Mouse (Mus musculus): ENCODE results near the gene Sec22b.
A peak's percentile ranks its signal among the peaks of the same experiment; 100 is the strongest.

Gene Sec22b

GRCm38 (mm10) chr3:97930787-97931158, 29.8 kb downstream of the Sec22b start:
- no peak for DNase-seq (ENCODE audit: low read depth, low spot score)
- Histone ChIP-seq H3K36me3 (ENCODE audit: control insufficient read depth, insufficient read depth, low read length, poor library complexity, severe bottlenecking) (no peaks in the 10 kb centered on the region), H3K27me3 (ENCODE audit: control insufficient read depth, insufficient read depth, low read length, poor library complexity, severe bottlenecking) (no peaks in the 10 kb centered on the region)

DNA sequence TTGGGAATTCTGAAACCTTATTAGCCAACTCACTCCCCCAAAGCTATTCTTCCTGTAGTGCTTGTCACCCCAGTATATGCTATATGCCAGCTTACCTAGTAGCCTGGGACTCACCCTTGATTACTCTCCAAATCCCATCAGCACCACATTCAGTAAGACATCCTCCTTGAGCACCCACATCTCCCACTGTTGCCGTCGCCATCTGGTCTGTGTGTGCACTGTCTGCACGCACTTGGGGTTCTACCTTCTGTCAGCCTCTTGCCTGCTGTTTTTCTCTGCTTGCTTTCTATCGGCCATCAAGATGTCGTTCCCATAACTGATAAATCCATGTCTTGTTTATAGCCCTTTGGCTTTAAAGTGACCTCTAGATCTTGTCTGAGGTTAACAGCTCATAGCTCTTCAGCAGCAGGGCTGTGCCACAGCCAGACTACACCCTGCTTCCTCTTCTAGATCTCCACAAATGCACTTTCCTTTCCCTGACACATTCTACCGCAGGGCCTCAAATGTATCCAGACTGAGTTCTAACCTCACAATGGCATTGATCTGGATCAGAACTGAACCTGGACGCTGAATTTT, 30.4 kb downstream of the Sec22b start:
- H3K36me3 ChIP-seq (ENCODE audit: control insufficient read depth, insufficient read depth, low read length, poor library complexity, severe bottlenecking) = no peaks in the 10 kb centered on the region
- no peaks in the 10 kb centered on the region for H3K27me3 ChIP-seq (ENCODE audit: control insufficient read depth, insufficient read depth, low read length, poor library complexity, severe bottlenecking)
- DNase-seq (ENCODE audit: low read depth, low spot score) = peak; percentile 33

DNA sequence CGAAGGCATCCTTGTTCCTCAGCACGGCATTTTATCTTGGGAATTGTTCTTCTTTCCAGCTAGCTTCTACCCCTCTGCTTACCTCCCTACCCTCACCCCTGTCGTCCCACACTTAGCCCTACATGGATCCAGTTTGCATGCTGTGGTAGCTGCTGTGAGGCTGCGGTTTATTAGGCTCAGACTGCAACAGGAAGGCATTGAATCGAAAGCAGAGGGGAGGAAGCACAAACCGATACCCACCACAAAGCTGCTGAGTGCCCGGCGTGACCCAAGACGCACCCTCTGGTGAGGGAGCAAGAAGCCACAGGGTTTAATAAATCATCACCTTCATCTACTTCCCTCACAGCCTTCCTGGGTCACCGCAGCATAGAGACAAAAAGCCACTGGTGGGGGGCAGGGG, 31.1 kb downstream of the Sec22b start:
- Histone ChIP-seq H3K36me3 (ENCODE audit: control insufficient read depth, insufficient read depth, low read length, poor library complexity, severe bottlenecking) (no peaks in the 10 kb centered on the region), H3K27me3 (ENCODE audit: control insufficient read depth, insufficient read depth, low read length, poor library complexity, severe bottlenecking) (no peaks in the 10 kb centered on the region)
- DNase-seq (ENCODE audit: low read depth, low spot score) = peak; percentile 79

DNA sequence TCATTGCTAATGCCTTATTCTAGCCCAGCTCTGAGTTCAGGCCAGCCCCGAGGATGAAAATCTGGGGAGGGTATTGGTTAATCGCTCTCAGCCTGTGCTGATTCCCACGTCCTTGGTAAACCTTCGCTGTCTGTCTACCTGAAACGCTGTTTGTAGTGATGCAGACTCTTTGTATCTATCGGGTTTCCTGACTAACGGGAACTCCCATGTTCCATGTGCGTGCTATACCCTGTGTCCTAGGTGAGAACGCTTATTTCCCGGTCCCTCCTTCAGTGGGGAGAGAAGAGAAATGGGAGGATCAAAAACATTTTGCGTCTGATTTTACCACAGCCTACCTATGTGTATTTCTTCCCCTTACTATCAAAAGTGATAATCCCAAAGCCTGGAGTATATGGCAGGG, 31.8 kb downstream of the Sec22b start:
- no peak for DNase-seq (ENCODE audit: low read depth, low spot score)
- no peaks in the 10 kb centered on the region for H3K27me3 ChIP-seq (ENCODE audit: control insufficient read depth, insufficient read depth, low read length, poor library complexity, severe bottlenecking)
- no peaks in the 10 kb centered on the region for H3K36me3 ChIP-seq (ENCODE audit: control insufficient read depth, insufficient read depth, low read length, poor library complexity, severe bottlenecking)

DNA sequence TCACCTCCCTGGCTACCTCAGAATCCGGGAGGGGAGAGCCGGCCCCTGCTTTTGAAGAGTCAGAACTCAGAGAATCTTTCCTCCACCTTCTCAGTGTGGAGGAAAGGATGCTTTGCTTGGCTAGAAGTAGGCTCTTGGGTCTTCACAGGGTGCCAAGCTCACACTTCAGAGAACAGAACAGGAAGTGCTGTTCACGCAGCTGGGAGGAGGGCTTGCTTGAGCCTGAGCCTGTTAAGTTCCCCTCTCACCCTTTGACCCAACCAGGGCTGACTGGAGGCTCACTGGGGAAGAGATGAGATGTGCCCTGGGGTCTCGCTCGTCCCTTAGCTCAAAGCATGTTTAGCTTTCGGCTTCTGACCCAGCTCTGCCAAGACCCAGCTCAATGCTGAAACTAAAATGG, 32.3 kb downstream of the Sec22b start:
- Histone ChIP-seq H3K27me3 (ENCODE audit: control insufficient read depth, insufficient read depth, low read length, poor library complexity, severe bottlenecking) (no peaks in the 10 kb centered on the region), H3K36me3 (ENCODE audit: control insufficient read depth, insufficient read depth, low read length, poor library complexity, severe bottlenecking) (no peaks in the 10 kb centered on the region)
- peak; percentile 72 for DNase-seq (ENCODE audit: low read depth, low spot score)

GRCm38 (mm10) chr3:97933811-97934210, 32.8 kb downstream of the Sec22b start:
- DNase-seq (ENCODE audit: low read depth, low spot score) = no peak
- H3K27me3 ChIP-seq (ENCODE audit: control insufficient read depth, insufficient read depth, low read length, poor library complexity, severe bottlenecking) = no peaks in the 10 kb centered on the region

DNA sequence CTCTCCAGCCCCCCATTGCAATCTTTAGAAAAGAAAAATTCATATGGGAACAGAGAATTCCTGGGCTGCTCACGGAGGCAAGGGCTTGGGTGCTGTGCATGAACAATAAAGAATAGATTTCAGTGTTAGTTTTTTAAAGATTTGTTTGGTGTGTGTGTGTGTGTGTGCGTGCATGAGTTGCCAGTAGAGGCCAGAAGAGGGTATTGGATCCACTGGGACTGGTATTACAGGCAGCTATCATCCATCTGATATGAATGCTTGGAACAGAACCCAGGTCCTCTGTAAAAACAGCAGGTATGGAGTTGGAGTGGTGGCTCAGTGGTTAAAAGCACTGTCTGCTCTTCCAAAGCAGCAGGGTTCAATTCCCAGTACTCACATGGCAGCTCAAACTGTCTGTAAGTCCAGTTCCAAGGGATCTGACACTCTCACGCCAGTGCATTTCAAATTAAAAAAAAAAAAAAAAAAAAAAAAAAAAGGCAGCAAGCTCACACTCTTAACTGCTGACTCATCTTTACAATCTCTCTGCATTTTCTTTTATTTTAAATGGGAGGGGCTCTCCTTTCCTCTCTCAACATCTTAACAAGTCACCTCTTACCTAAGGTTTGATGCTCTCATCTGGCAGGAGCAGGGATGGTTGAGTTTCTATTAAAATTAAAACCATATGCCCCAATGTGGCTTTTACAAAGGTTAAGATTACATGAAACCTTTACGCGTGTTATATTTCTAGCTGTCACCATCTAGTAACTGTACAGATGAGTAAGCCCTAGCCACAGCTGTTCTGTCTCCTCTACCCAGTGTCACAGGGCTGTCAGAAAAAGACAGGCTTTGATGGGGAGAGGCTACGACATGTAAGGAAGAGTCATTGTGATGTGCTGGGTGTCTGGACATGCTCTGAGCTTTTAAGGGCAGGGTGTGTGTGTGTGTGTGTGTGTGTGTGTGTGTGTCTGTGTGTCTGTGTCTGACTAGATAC, 33.6 kb downstream of the Sec22b start:
- no peak for DNase-seq (ENCODE audit: low read depth, low spot score)
- H3K36me3 ChIP-seq (ENCODE audit: control insufficient read depth, insufficient read depth, low read length, poor library complexity, severe bottlenecking) = no peaks in the 10 kb centered on the region

More at GRCm38 (mm10) chr3:97933811-97934210, 32.8 kb downstream of the Sec22b start:
- no peaks in the 10 kb centered on the region for H3K36me3 ChIP-seq (ENCODE audit: control insufficient read depth, insufficient read depth, low read length, poor library complexity, severe bottlenecking)

DNA sequence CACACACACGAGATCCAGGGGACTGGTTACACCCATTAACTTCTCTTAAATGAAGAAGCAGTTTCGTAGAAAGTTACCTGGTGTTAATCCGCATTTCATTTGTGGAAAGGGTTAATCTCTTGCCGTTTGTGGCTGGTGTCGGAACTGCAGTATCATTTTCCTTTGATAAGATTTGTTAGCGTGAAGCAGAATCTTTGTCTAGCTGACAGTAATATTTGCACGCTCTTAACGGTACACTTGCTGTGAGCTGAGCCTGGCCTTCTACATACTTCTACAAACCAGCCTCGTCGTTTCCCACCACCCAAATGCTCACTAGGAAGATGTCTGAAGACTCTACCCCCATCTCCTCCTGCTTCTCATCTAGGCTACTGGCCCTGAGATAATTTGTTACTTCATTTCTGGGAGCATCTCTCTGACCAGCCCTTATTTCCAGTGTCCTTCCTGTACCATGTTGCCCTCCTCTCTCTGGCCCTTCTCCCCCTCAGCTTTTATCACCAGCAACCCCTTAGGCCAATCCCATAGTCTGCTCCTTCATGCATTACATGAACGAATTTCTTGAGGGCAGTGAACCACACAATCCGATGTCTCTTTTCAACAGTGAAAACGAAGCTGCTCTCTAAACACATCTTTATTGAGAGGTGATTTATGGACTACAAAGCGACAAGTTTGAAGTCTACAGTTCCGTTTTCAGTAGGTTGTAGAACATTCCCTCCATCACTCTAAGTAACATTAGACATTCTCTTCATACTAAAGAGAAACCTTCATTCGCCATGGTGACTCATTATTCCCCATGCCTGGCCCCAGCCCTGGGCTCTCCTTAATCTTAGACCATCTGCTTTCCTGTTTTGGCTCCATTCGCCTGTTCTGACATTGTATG, 36.3 kb downstream of the Sec22b start:
- H3K27me3 ChIP-seq (ENCODE audit: control insufficient read depth, insufficient read depth, low read length, poor library complexity, severe bottlenecking) = no peaks in the 10 kb centered on the region
- no peak for DNase-seq (ENCODE audit: low read depth, low spot score)
- H3K36me3 ChIP-seq (ENCODE audit: control insufficient read depth, insufficient read depth, low read length, poor library complexity, severe bottlenecking) = no peaks in the 10 kb centered on the region

More for the DNA sequence above, 33.6 kb downstream of the Sec22b start:
- H3K27me3 ChIP-seq (ENCODE audit: control insufficient read depth, insufficient read depth, low read length, poor library complexity, severe bottlenecking) = no peaks in the 10 kb centered on the region

DNA sequence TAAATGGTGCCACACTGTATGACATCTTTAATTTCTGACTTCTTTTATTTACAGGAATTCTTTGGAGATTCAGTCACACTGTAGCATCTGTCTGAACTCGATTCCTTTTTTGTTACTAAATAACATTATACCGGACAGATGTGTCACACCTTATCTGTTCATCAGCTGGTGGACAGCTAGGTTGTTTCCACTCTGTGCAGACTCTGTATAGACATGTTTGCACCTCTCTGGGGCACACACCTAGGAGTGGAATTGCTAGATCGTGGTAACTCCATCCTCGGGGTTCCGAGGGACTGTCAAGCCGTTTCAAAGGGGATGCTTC, 36.9 kb downstream of the Sec22b start:
- DNase-seq (ENCODE audit: low read depth, low spot score) = no peak
- Histone ChIP-seq H3K27me3 (ENCODE audit: control insufficient read depth, insufficient read depth, low read length, poor library complexity, severe bottlenecking) (no peaks in the 10 kb centered on the region), H3K36me3 (ENCODE audit: control insufficient read depth, insufficient read depth, low read length, poor library complexity, severe bottlenecking) (no peaks in the 10 kb centered on the region)

GRCm38 (mm10) chr3:97938814-97939526, 38.0 kb downstream of the Sec22b start:
- H3K36me3 ChIP-seq (ENCODE audit: control insufficient read depth, insufficient read depth, low read length, poor library complexity, severe bottlenecking) = no peaks in the 10 kb centered on the region
- no peaks in the 10 kb centered on the region for H3K27me3 ChIP-seq (ENCODE audit: control insufficient read depth, insufficient read depth, low read length, poor library complexity, severe bottlenecking)
- DNase-seq (ENCODE audit: low read depth, low spot score) = no peak

GRCm38 (mm10) chr3:97939626-97940510, 38.9 kb downstream of the Sec22b start:
- no peaks in the 10 kb centered on the region for H3K36me3 ChIP-seq (ENCODE audit: control insufficient read depth, insufficient read depth, low read length, poor library complexity, severe bottlenecking)
- H3K27me3 ChIP-seq (ENCODE audit: control insufficient read depth, insufficient read depth, low read length, poor library complexity, severe bottlenecking) = no peaks in the 10 kb centered on the region
- DNase-seq (ENCODE audit: low read depth, low spot score) = no peak

DNA sequence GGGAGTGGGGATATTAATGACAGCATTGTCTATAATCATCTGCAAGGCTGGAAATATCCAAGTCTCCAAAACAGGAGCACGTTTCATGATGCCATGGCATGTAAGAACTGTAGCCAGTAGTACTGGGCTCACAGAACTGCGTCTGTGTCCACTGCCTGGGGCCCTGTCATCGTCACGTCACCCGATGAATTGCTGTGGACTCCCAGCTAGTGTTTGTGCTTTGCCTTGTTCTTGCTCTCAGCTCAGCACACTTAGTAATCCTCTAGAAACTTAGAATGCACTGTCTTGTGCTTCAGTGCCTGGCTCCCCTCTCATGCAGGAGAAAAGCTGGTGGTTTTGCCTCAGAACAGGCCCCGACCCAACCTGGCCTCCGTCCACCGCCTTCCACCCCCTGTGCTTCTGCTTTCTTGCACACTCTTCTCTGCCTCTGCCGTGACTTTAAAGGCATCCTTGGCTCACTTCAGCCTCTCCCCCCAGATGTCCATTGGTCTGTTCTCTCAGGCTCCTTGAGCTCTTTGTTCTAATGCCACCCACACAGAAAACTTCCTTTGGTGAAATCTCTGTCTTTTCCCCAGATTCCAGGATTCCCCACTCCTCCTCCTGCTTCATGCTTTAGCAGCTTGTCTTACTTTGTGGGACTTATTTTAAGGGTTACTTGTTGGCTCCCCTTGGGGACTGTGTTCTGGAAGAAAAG, 39.7 kb downstream of the Sec22b start:
- Histone ChIP-seq H3K27me3 (ENCODE audit: control insufficient read depth, insufficient read depth, low read length, poor library complexity, severe bottlenecking) (no peaks in the 10 kb centered on the region), H3K36me3 (ENCODE audit: control insufficient read depth, insufficient read depth, low read length, poor library complexity, severe bottlenecking) (no peaks in the 10 kb centered on the region)
- no peak for DNase-seq (ENCODE audit: low read depth, low spot score)
